Mouse (Mus musculus) forebrain, embryonic 16.5 days (tissue): Measurements from ENCODE around the gene Tmem179b. TPM values are rescaled to one million over a fixed set of nuclear protein-coding genes. Genes with fewer than 3 reads are reported as not detected.

ENCODE experiments used
- ATAC-seq: fragments of 200-750 bp; cut with Nextera tagmentation; 2 replicates; pipeline ENCODE4 v1.8.0; 2017; ENCODE audit warnings: mild to moderate bottlenecking, moderate library complexity
- H3K27ac ChIP-seq: fragments of 300-500 bp; sonication (generic); 2 replicates; pipeline ENCODE4 v1.5.1; 2014; ENCODE audit warnings: low read length, control low read depth
- H3K27me3 ChIP-seq: fragments of 300-500 bp; sonication (generic); replicated peaks from 2 replicates; pipeline ENCODE4 v1.6.1; 2014; ENCODE audit warnings: low read length; ENCODE audit not compliant: control insufficient read depth, insufficient read depth
- H3K36me3 ChIP-seq: fragments of 300-500 bp; sonication (generic); 2 replicates; pipeline ENCODE4 v1.6.1; 2014; ENCODE audit not compliant: control insufficient read depth, insufficient read depth
- H3K4me1 ChIP-seq: fragments of 300-500 bp; sonication (generic); replicated peaks from 2 replicates; pipeline ENCODE4 v1.6.1; 2014; ENCODE audit warnings: low read length; ENCODE audit not compliant: control insufficient read depth, insufficient read depth
- H3K4me2 ChIP-seq: fragments of 300-500 bp; sonication (generic); 2 replicates; pipeline ENCODE4 v1.6.1; 2014; ENCODE audit warnings: mild to moderate bottlenecking, low read length, control low read depth
- H3K4me3 ChIP-seq: fragments of 300-500 bp; sonication (generic); replicated peaks from 2 replicates; pipeline ENCODE4 v1.5.1; 2014; ENCODE audit warnings: mild to moderate bottlenecking, low read length, control low read depth
- H3K9ac ChIP-seq: fragments of 300-500 bp; sonication (generic); replicated peaks from 2 replicates; pipeline ENCODE4 v1.6.1; 2014; ENCODE audit warnings: low read depth, low read length, control low read depth
- H3K9me3 ChIP-seq: fragments of 300-500 bp; sonication (generic); 2 replicates; pipeline ENCODE4 v1.6.1; 2016; ENCODE audit warnings: low read length; ENCODE audit not compliant: control insufficient read depth
- WGBS: fragments of 180-500 bp; shearing (Covaris S2); extraction: QIAGEN DNeasy Blood & Tissue Kit; methylation state at CpG from one replicate; pipeline ENCODE4 v1.1.7; 2014; 5-methylcytosine and 5-hydroxymethylcytosine counted together
- polyA plus RNA-seq: library from polyadenylated mRNA; unstranded; fragments of >200 nt; fragmentation: Nextera tagmentation; extraction: Ambion mirVana; gene quantifications from 2 replicates; pipeline ENCODE4 v1.2.1, GENCODE M21; 2015

Tmem179b gene
- polyA plus RNA-seq, 1 experiment from 2014 or later, result 27.0 TPM

- no peaks in the 10 kb centered on the region for H3K9me3 ChIP-seq
- WGBS, result 24% methylated on average over 1 of the region's 1 CpGs
- no peaks in the 10 kb centered on the region for H3K27me3 ChIP-seq
- H3K4me3 ChIP-seq, result no peak overlapping the region
- H3K27ac ChIP-seq, result peak overlapping the region; percentile 37
- H3K4me2 ChIP-seq, result no peak overlapping the region
- no peak for ATAC-seq
- no peak overlapping the region for H3K9ac ChIP-seq
- H3K36me3 ChIP-seq, result peaks cover 14% of the 10 kb centered on the region
- H3K4me1 ChIP-seq, result peaks cover 16% of the 10 kb centered on the region
These were observed 14.9 kb upstream of the Tmem179b start for GRCm38 (mm10) chr19:8789171-8789570.

- peak overlapping the region; percentile 37; the same call in 1 of the 2 replicates for H3K27ac ChIP-seq
- H3K4me1 ChIP-seq, result peaks cover 16% of the 10 kb centered on the region
- ATAC-seq, result no peak
- no peaks in the 10 kb centered on the region for H3K27me3 ChIP-seq
- H3K9ac ChIP-seq, result no peak overlapping the region
- 15% methylated on average over 3 of the region's 3 CpGs for WGBS
- peaks cover 8% of the 10 kb centered on the region for H3K36me3 ChIP-seq
- H3K9me3 ChIP-seq, result no peaks in the 10 kb centered on the region
- H3K4me3 ChIP-seq, result no peak overlapping the region
- no peak overlapping the region for H3K4me2 ChIP-seq
These were observed 14.3 kb upstream of the Tmem179b start for GRCm38 (mm10) chr19:8788521-8788920.

GRCm38 (mm10) chr19:8786008-8786781, 11.9 kb upstream of the Tmem179b start, which contains the start of gene Taf6l:
TSS of gene Taf6l (minus strand) at chr19:8786417.
- no peaks in the 10 kb centered on the region for H3K27me3 ChIP-seq
- peak within 1 kb of the TSS; percentile 81 for H3K9ac ChIP-seq
- peak within 1 kb of the TSS; percentile 64 for H3K4me2 ChIP-seq
- peaks cover 8% of the 10 kb centered on the region for H3K36me3 ChIP-seq
- H3K4me1 ChIP-seq, result peaks cover 16% of the 10 kb centered on the region
- WGBS, result under 1% methylated on average over 32 of the region's 32 CpGs
- peak within 1 kb of the TSS; percentile 86 for H3K4me3 ChIP-seq
- H3K9me3 ChIP-seq, result no peaks in the 10 kb centered on the region
- peak; percentile 100 for ATAC-seq
- peak within 1 kb of the TSS; percentile 81 for H3K27ac ChIP-seq

GRCm38 (mm10) chr19:8774951-8775421, 719 bp upstream of the Tmem179b start:
- WGBS, result 5% methylated on average over 20 of the region's 20 CpGs
- peak overlapping the region; percentile 99 for H3K4me2 ChIP-seq
- H3K4me1 ChIP-seq, result peaks cover 34% of the 10 kb centered on the region
- no peak for ATAC-seq
- H3K9ac ChIP-seq, result peak overlapping the region; percentile 96
- H3K27me3 ChIP-seq, result no peaks in the 10 kb centered on the region
- peaks cover 9% of the 10 kb centered on the region; the same call in 1 of the 2 replicates for H3K36me3 ChIP-seq
- H3K27ac ChIP-seq, result peak overlapping the region; percentile 99
- H3K9me3 ChIP-seq, result no peaks in the 10 kb centered on the region
- peak overlapping the region; percentile 82 for H3K4me3 ChIP-seq

GRCm38 (mm10) chr19:8773409-8773808, 858 bp downstream of the Tmem179b start:
- WGBS, result 58% methylated on average over 6 of the region's 6 CpGs
- H3K4me3 ChIP-seq, result peak overlapping the region; percentile 82

GRCm38 (mm10) chr19:8772996-8773395, 1.3 kb downstream of the Tmem179b start:
- H3K4me2 ChIP-seq, result no peak overlapping the region
- H3K4me1 ChIP-seq, result peaks cover 34% of the 10 kb centered on the region
- no peak overlapping the region for H3K9ac ChIP-seq
- H3K9me3 ChIP-seq, result no peaks in the 10 kb centered on the region
- H3K36me3 ChIP-seq, result peaks cover 23% of the 10 kb centered on the region
- ATAC-seq, result no peak
- H3K27me3 ChIP-seq, result no peaks in the 10 kb centered on the region
- H3K27ac ChIP-seq, result no peak overlapping the region
- no peak overlapping the region for H3K4me3 ChIP-seq
- WGBS, result 89% methylated on average over 5 of the region's 5 CpGs

More at GRCm38 (mm10) chr19:8773409-8773808, 858 bp downstream of the Tmem179b start:
- Histone ChIP-seq H3K27ac (no peak overlapping the region), H3K27me3 (no peaks in the 10 kb centered on the region), H3K36me3 (peaks cover 19% of the 10 kb centered on the region), H3K4me2 (peak overlapping the region; percentile 99), H3K9me3 (no peaks in the 10 kb centered on the region), H3K9ac (no peak overlapping the region), H3K4me1 (peaks cover 34% of the 10 kb centered on the region)
- no peak for ATAC-seq

GRCm38 (mm10) chr19:8770567-8771270, 3.5 kb downstream of the Tmem179b start, which contains the start of gene Tmem223:
TSS of gene Tmem223 (plus strand) at chr19:8770996.
- ATAC-seq, result peak; percentile 41
- peak within 1 kb of the TSS; percentile 88 for H3K9ac ChIP-seq
- peak within 1 kb of the TSS; percentile 90 for H3K27ac ChIP-seq
- peaks cover 44% of the 10 kb centered on the region for H3K36me3 ChIP-seq
- no peaks in the 10 kb centered on the region for H3K9me3 ChIP-seq
- WGBS, result 17% methylated on average over 29 of the region's 29 CpGs
- H3K4me2 ChIP-seq, result peak within 1 kb of the TSS; percentile 55
- H3K4me1 ChIP-seq, result peaks cover 33% of the 10 kb centered on the region
- no peaks in the 10 kb centered on the region for H3K27me3 ChIP-seq
- H3K4me3 ChIP-seq, result peak within 1 kb of the TSS; percentile 78

- H3K27ac ChIP-seq, result no peak overlapping the region
- no peak for ATAC-seq
- H3K9ac ChIP-seq, result no peak overlapping the region
- no peaks in the 10 kb centered on the region for H3K27me3 ChIP-seq
- H3K4me2 ChIP-seq, result no peak overlapping the region
- no peaks in the 10 kb centered on the region for H3K9me3 ChIP-seq
- H3K36me3 ChIP-seq, result peaks cover 71% of the 10 kb centered on the region
- 98% methylated on average over 9 of the region's 9 CpGs for WGBS
- H3K4me1 ChIP-seq, result peaks cover 2% of the 10 kb centered on the region
- H3K4me3 ChIP-seq, result no peak overlapping the region
These were observed 8.7 kb downstream of the Tmem179b start for GRCm38 (mm10) chr19:8765562-8765961.

- no peak overlapping the region for H3K4me2 ChIP-seq
- H3K4me3 ChIP-seq, result no peak overlapping the region
- 94% methylated on average over 4 of the region's 4 CpGs for WGBS
- H3K4me1 ChIP-seq, result peaks cover 8% of the 10 kb centered on the region
- ATAC-seq, result no peak
- H3K9ac ChIP-seq, result no peak overlapping the region
- H3K9me3 ChIP-seq, result no peaks in the 10 kb centered on the region
- H3K27me3 ChIP-seq, result no peaks in the 10 kb centered on the region
- no peak overlapping the region for H3K27ac ChIP-seq
- peaks cover 57% of the 10 kb centered on the region for H3K36me3 ChIP-seq
These were observed 11.0 kb downstream of the Tmem179b start for GRCm38 (mm10) chr19:8763276-8763675.
